7 mouse cellular contexts compared by ENCODE assay signal in genomic region chr8:121532381-121532780, GRCm38 (mm10). TPM values are rescaled to one million over a fixed set of nuclear protein-coding genes. Genes with fewer than 3 reads are reported as not detected.
DNase-seq lines count a peak whose midpoint lies in the region; ATAC-seq lines count a peak whose summit lies in the region.

No protein-coding gene starts in this region.

- no peak overlapping the region for H3K27ac ChIP-seq in intestine, embryonic 14.5 days (ENCODE audit: low read depth)
- no peak overlapping the region for H3K27ac ChIP-seq in intestine, embryonic 15.5 days

- ATAC-seq in intestine, embryonic 14.5 days (replicated peaks; ENCODE audit: low FRiP score, low TSS enrichment, low read depth), result no peak
- no peak for ATAC-seq in intestine, embryonic 15.5 days

- 0 out of 2 replicates have a peak, but pooled peaks cover 3% of the 10 kb centered on the region for H3K27me3 ChIP-seq in intestine, embryonic 14.5 days (replicated peaks; ENCODE audit: control insufficient read depth, insufficient read depth, low read length)
- H3K27me3 ChIP-seq in intestine, embryonic 15.5 days (replicated peaks), result peaks cover 8% of the 10 kb centered on the region; the same call in 1 of the 2 replicates

- peak; percentile 76 for DNase-seq in intestine, embryonic 14.5 days (ENCODE audit: low spot score)
- DNase-seq in B cell, adult 2 months, result peak; percentile 53 to 59
- peak; percentile 69 for DNase-seq in R1 (ENCODE audit: low read depth, low spot score)
- DNase-seq in kidney, postnatal 4 days, result peak; percentile 78 to 80
- peak; percentile 63 for DNase-seq in thymus, postnatal 4 days
- DNase-seq in frontal cortex, postnatal 36 days (ENCODE audit: low spot score in 2 of 2), result no peak

- 49% methylated on average over 5 of the region's 5 CpGs for WGBS in intestine, embryonic 14.5 days
- 41% methylated on average over 5 of the region's 5 CpGs for WGBS in intestine, embryonic 15.5 days

- H3K9me3 ChIP-seq in intestine, embryonic 14.5 days (ENCODE audit: control insufficient read depth, low read length), result no peaks in the 10 kb centered on the region
- no peaks in the 10 kb centered on the region for H3K9me3 ChIP-seq in intestine, embryonic 15.5 days

- no peak overlapping the region for H3K4me3 ChIP-seq in intestine, embryonic 14.5 days (ENCODE audit: low read depth, low read length)
- no peak overlapping the region for H3K4me3 ChIP-seq in intestine, embryonic 15.5 days (replicated peaks)

- no peak overlapping the region for H3K4me2 ChIP-seq in intestine, embryonic 14.5 days (ENCODE audit: low read length)
- H3K4me2 ChIP-seq in intestine, embryonic 15.5 days (replicated peaks), result no peak overlapping the region

- no peaks in the 10 kb centered on the region for H3K36me3 ChIP-seq in intestine, embryonic 14.5 days (ENCODE audit: control insufficient read depth, insufficient read depth, low read length)
- no peaks in the 10 kb centered on the region for H3K36me3 ChIP-seq in intestine, embryonic 15.5 days

- H3K4me1 ChIP-seq in intestine, embryonic 14.5 days (replicated peaks; ENCODE audit: control insufficient read depth, insufficient read depth, low read length), result no peaks in the 10 kb centered on the region
- H3K4me1 ChIP-seq in intestine, embryonic 15.5 days (replicated peaks), result no peaks in the 10 kb centered on the region

- H3K9ac ChIP-seq in intestine, embryonic 14.5 days (ENCODE audit: low read length), result no peak overlapping the region
- no peak overlapping the region for H3K9ac ChIP-seq in intestine, embryonic 15.5 days

RNA-seq across cellular contexts. Expression of gene 1700018B08Rik, which starts 11.7 kb away (rescaled TPM):
- polyA plus RNA-seq in intestine, embryonic 14.5 days (2014; fragmentation: Nextera tagmentation; extraction: Ambion mirVana), result not detected in 2 replicates
- polyA plus RNA-seq in intestine, embryonic 15.5 days (2015; fragmentation: Nextera tagmentation; extraction: Ambion mirVana), result not detected in 2 replicates

RNA-seq across cellular contexts. Expression of gene Fbxo31, which starts 46.2 kb away (rescaled TPM):
- polyA plus RNA-seq in intestine, embryonic 14.5 days (2014; fragmentation: Nextera tagmentation; extraction: Ambion mirVana), result 14.5 and 14.9 TPM in 2 replicates
- 13.2 and 14.0 TPM in 2 replicates for polyA plus RNA-seq in intestine, embryonic 15.5 days (2015; fragmentation: Nextera tagmentation; extraction: Ambion mirVana)

RNA-seq across cellular contexts. Expression of gene Map1lc3b, which starts 57.8 kb away (rescaled TPM):
- 226 and 231 TPM in 2 replicates for polyA plus RNA-seq in intestine, embryonic 14.5 days (2014; fragmentation: Nextera tagmentation; extraction: Ambion mirVana)
- 177 and 190 TPM in 2 replicates for polyA plus RNA-seq in intestine, embryonic 15.5 days (2015; fragmentation: Nextera tagmentation; extraction: Ambion mirVana)

Comparison
In these comparisons a context has a peak if more than half of its experiments do, and no peak if none do; other contexts are left out.
1. DNase-seq: peak in intestine, embryonic 14.5 days (single experiment), B cell, adult 2 months (2 of 2), R1 (single experiment), kidney, postnatal 4 days (2 of 2) and thymus, postnatal 4 days (single experiment); none in frontal cortex, postnatal 36 days (0 of 2).